Mouse (Mus musculus) erythroblast, embryonic 14.5 days (primary cell): ENCODE results near the gene Boll. TPM values are rescaled to one million over a fixed set of nuclear protein-coding genes. Genes with fewer than 3 reads are reported as not detected.

Source experiments
- H3K27me3 ChIP-seq: 2 replicates; pipeline ENCODE4 v1.6.1; 2012; ENCODE audit warnings: inconsistent platforms; ENCODE audit not compliant: control insufficient read depth
- H3K36me3 ChIP-seq: 2 replicates; pipeline ENCODE4 v1.6.1; 2012; ENCODE audit warnings: mild to moderate bottlenecking, inconsistent platforms; ENCODE audit not compliant: control insufficient read depth
- H3K4me1 ChIP-seq: 2 replicates; pipeline ENCODE4 v1.6.1; 2012; ENCODE audit warnings: inconsistent platforms; ENCODE audit not compliant: control insufficient read depth
- H3K4me3 ChIP-seq: replicated peaks from 2 replicates; pipeline ENCODE3; 2012; ENCODE audit warnings: moderate library complexity, mild to moderate bottlenecking, inconsistent platforms
- H3K9me3 ChIP-seq: 2 replicates; pipeline ENCODE4 v1.6.1; 2012; ENCODE audit warnings: low read length, inconsistent platforms, mixed read lengths; ENCODE audit not compliant: control insufficient read depth
- GATA1 ChIP-seq: IDR thresholded peaks from 2 replicates; pipeline ENCODE4 v1.6.1; 2012; ENCODE audit warnings: low read length, inconsistent platforms, mixed read lengths
- TAL1 ChIP-seq: IDR thresholded peaks from 3 replicates; pipeline ENCODE4 v1.6.1; 2012; ENCODE audit warnings: low read length, inconsistent platforms, mixed read lengths
- polyA plus RNA-seq: library from polyadenylated mRNA; stranded (reverse); fragments of >175 nt; gene quantifications from 2 replicates; pipeline ENCODE4 v1.2.3, GENCODE M21; 2012

Boll gene
- polyA plus RNA-seq, 1 experiment: not detected

DNA sequence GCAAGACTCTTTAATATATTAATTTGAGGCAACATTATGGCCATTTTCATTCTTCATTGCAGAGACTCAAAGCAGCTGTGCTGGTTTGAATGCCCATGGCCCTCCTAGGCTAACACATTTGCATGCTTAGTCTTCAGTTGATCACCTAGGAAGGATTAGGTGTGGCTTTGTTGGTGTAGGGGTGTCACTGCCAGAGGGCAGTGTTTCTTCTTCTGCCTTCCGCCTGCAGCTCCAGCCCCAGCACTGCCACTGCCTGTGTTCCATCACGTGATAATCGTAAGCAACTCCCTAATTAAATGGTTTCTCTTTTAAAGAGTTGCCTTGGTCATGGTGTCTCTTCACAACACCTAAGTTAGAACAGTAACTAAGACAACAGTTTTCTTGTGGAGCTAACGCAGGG lies 150.5 kb downstream of the Boll start:
- Histone ChIP-seq H3K4me3 (no peak overlapping the region), H3K9me3 (no peaks in the 10 kb centered on the region), H3K27me3 (no peaks in the 10 kb centered on the region), H3K4me1 (peaks cover 2% of the 10 kb centered on the region; the same call in 1 of the 2 replicates), H3K36me3 (no peaks in the 10 kb centered on the region)
- TF ChIP-seq TAL1 (no peak), GATA1 (no peak)

DNA sequence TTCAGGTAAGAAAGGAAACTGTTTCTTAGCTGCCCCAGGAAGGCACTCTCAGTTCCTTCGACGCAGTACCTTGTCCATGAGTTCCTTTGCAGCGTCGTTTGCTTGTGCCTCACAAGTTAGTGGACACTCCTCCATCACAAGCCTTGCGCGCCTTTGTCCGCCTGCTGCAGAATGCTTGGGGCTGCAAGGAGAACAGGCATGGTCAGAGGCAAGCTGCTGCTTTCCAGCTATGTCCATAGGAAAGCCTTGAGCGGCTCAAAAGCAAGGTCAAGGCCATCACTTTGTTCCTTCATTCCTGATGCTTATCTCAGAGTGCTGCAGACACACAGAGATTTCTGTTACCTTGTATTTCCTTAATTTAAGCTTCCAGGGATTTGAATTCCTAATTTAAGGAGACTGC lies 152.2 kb downstream of the Boll start:
- Histone ChIP-seq H3K9me3 (no peaks in the 10 kb centered on the region), H3K36me3 (no peaks in the 10 kb centered on the region), H3K4me3 (no peak overlapping the region), H3K4me1 (peaks cover 2% of the 10 kb centered on the region; the same call in 1 of the 2 replicates), H3K27me3 (no peaks in the 10 kb centered on the region)
- TF ChIP-seq TAL1 (no peak), GATA1 (no peak)

DNA sequence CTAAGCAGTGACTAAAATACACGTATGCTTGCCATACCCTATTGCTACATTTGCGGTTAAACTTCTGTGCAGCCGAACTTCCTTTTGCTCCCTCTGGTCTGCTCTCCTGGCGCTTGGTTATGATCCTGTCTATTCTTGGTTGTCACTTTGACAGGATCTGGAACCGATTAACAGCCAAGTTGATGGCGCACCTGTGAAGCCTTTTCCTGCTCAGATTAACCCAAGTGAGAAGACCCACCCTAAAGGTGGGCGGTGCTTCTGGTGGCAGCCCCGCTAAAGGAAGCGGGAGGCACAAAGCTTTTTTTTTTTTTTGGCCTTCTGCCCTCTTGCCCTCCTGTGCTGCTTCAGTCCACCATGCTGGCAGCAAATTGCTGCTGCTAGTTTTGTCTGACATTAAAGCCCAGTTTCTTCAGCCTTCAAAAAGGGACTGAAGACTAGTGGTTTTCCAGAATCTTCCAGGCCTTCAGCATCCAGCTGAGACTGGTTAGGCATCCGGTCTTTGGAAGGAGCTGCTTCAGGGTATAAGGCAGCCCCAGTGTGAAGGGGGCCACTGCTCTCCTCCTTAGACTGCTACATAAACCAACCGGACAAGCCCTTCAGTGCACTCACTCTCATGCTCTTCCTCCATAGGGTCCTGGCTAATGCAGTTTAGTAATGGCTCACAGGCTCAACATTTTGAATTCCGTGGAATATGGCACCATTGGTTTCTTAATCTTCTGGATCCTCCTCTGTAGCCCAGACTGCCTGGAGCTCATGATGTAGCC lies 152.9 kb downstream of the Boll start:
- TF ChIP-seq TAL1: no peak
- TF ChIP-seq GATA1: no peak
- Histone ChIP-seq H3K9me3 (no peaks in the 10 kb centered on the region), H3K27me3 (no peaks in the 10 kb centered on the region), H3K4me3 (no peak overlapping the region), H3K4me1 (peaks cover 2% of the 10 kb centered on the region; the same call in 1 of the 2 replicates), H3K36me3 (no peaks in the 10 kb centered on the region)

DNA sequence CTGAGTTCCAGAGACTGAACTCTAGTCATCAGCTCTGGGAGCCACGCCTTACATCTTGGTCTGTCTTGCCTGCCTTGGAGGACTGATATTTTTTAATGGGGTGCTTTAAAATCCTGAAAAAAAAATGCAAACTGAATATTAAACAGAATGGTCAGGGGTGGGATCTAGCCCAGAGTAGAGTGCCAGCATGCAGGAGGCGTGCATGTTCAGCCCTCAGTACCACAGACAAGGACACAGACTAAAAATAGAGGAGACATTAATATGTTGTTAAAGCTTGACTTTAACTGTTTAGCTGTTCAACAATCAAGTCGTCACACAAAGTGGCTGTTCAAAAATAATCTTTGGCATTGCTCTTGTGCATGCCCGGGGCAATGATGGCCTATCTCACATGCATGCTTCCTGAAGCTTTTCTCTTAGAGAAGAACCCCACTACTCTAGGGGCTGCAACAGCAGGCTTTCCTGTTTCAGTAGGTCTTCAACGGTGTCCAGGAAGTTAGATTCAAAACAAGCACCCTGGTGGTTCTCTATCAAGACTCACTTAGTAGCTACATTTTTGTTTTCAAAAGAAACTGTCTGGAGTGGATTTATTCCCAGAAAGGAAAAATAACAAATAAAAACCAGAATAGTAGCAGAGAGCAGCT lies 154.6 kb downstream of the Boll start:
- H3K27me3 ChIP-seq: no peaks in the 10 kb centered on the region
- H3K36me3 ChIP-seq: no peaks in the 10 kb centered on the region
- H3K4me1 ChIP-seq: peaks cover 2% of the 10 kb centered on the region; the same call in 1 of the 2 replicates
- no peak for TF ChIP-seq TAL1
- TF ChIP-seq GATA1: no peak
- no peak overlapping the region for H3K4me3 ChIP-seq
- H3K9me3 ChIP-seq: no peaks in the 10 kb centered on the region

GRCm38 (mm10) chr1:55207561-55207960 lies 155.7 kb downstream of the Boll start:
- no peaks in the 10 kb centered on the region for H3K27me3 ChIP-seq

GRCm38 (mm10) chr1:55205808-55206327 lies 157.4 kb downstream of the Boll start:
- Histone ChIP-seq H3K4me3 (no peak overlapping the region), H3K27me3 (no peaks in the 10 kb centered on the region), H3K36me3 (no peaks in the 10 kb centered on the region), H3K9me3 (no peaks in the 10 kb centered on the region), H3K4me1 (peaks cover 4% of the 10 kb centered on the region)
- TF ChIP-seq GATA1 (no peak), TAL1 (no peak)

More at GRCm38 (mm10) chr1:55207561-55207960, 155.7 kb downstream of the Boll start:
- Histone ChIP-seq H3K9me3 (no peaks in the 10 kb centered on the region), H3K4me3 (no peak overlapping the region), H3K4me1 (peaks cover 2% of the 10 kb centered on the region; the same call in 1 of the 2 replicates), H3K36me3 (no peaks in the 10 kb centered on the region)
- TF ChIP-seq TAL1: no peak
- TF ChIP-seq GATA1: no peak

DNA sequence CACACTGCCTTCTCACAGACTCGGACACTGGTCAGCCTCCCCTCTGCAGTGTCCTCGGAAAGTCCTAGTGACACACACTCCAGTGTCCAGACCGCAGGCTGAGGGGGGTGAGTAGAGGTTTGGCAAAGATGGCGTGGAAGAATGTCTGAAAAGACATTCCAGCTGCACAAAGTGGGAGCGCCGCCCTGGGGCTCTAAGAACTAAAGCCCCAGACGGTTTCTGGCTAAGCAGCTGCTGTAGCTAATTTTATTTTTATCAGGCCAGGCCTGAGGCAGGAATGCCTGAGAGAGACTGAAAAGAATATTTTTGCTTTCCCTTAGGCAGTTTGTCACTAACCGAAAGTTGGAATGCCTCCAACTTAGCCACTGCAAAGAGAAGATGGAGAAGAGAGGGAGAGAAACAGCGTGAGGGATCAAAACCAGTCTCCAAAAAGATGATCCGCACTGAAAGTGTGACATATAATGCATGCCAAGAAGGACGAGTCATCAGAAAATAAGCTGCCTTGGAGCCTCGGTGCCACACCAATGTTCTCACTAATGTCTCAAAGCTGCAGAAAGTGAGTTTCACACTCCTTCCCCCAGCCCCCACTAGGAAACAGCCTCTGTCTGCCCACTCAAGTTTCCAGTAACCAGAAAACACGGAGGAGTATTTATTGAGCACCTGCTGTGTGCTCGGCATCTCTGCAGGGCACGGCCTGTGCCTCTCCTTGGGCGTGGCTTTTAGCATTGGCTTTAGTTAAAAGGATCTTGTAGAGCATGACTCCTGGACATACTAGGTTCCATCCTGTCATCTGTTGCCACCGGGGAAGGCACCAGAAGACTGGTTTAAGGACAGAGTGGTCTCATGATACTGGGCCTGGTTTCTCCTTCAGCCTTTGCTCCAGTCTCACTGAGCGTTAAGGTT lies 161.2 kb downstream of the Boll start:
- Histone ChIP-seq H3K4me1 (peaks cover 22% of the 10 kb centered on the region), H3K9me3 (no peaks in the 10 kb centered on the region), H3K27me3 (no peaks in the 10 kb centered on the region), H3K4me3 (no peak overlapping the region), H3K36me3 (no peaks in the 10 kb centered on the region)
- no peak for TF ChIP-seq GATA1
- TF ChIP-seq TAL1: no peak

- H3K27me3 ChIP-seq: no peaks in the 10 kb centered on the region
- no peak overlapping the region for H3K4me3 ChIP-seq
- TF ChIP-seq TAL1 (no peak), GATA1 (no peak)
- H3K9me3 ChIP-seq: no peaks in the 10 kb centered on the region
- H3K4me1 ChIP-seq: peaks cover 22% of the 10 kb centered on the region
- no peaks in the 10 kb centered on the region for H3K36me3 ChIP-seq
Observed at GRCm38 (mm10) chr1:55198719-55199118, 164.6 kb downstream of the Boll start.

Other genes starting within 250 kb of the Boll start
- 0.29 and 0.73 TPM in 2 replicates for gene Mob4, start 232.2 kb downstream of the Boll start, polyA plus RNA-seq
- gene Rftn2, start 136.7 kb downstream of the Boll start, polyA plus RNA-seq: not detected in 2 replicates
- gene Mars2, start 126.3 kb downstream of the Boll start, polyA plus RNA-seq: 0.05 and 0.07 TPM in 2 replicates
- gene Plcl1, start 42.5 kb upstream of the Boll start, polyA plus RNA-seq: not detected in 2 replicates